Mouse (Mus musculus): ENCODE data around the gene 4930595D18Rik. TPM values are rescaled to one million over a fixed set of nuclear protein-coding genes. Genes with fewer than 3 reads are reported as not detected.

4930595D18Rik gene
- total and polyA plus RNA-seq, 2 experiments = not detected

DNA sequence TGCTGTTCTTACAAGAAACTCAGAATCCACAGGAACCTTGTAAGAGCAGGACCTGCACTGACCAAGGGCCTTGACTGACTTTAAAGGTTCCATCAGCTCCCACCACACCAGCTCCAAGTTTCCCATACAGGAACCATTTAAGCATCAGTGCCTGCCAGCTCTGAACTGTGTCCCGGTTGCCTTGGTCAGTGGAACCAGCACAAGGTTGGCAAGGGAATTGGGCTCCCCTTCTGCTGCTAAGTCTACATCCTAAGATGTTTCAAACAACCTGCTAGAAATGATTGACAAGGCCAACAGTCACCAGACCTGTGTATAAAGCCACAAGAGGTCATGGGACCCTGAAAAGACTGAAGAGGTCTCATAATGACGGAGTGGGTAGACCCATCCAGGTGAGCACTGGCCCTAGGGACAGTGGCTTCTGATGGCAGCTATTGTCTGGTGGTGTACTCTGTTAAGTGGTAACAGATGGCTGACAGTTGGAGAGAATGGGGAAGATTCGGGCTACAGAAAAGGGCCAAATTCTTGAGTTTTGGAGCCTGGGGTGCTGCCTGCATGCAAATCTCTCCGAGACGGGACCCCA is 64.7 kb downstream of the 4930595D18Rik start:
- peaks cover 11% of the 10 kb centered on the region; the same call in 1 of the 2 replicates for H3K36me3 ChIP-seq (ENCODE audit: control insufficient read depth, insufficient read depth, low read length)
- no peaks in the 10 kb centered on the region for H3K27me3 ChIP-seq (ENCODE audit: control insufficient read depth, insufficient read depth, low read length)
- H3K9ac ChIP-seq (ENCODE audit: low read depth, low read length) = no peak overlapping the region
- no peaks in the 10 kb centered on the region; the same call in 1 of the 2 replicates for H3K79me2 ChIP-seq (ENCODE audit: control insufficient read depth, insufficient read depth, low read length)
- H3K4me1 ChIP-seq (ENCODE audit: control insufficient read depth, insufficient read depth, low read length) = 0 out of 2 replicates have a peak, but pooled peaks cover 2% of the 10 kb centered on the region
- H3K27ac ChIP-seq (replicated peaks; ENCODE audit: insufficient read depth, low read depth, low read length) = no peak overlapping the region
- WGBS = 98% methylated on average over 5 of the region's 5 CpGs
- TF ChIP-seq POLR2A (IDR thresholded peaks at IDR 0.05; ENCODE audit: extremely low read depth, insufficient read depth, low read length) = no peak
- TF ChIP-seq CTCF (IDR thresholded peaks at IDR 0.05; ENCODE audit: low read depth, low read length) = no peak
- no peak overlapping the region for H3K4me3 ChIP-seq (ENCODE audit: insufficient read depth, low read depth, low read length)
- no peak for DNase-seq (ENCODE audit: extremely low read depth, low read depth, low spot score)

DNA sequence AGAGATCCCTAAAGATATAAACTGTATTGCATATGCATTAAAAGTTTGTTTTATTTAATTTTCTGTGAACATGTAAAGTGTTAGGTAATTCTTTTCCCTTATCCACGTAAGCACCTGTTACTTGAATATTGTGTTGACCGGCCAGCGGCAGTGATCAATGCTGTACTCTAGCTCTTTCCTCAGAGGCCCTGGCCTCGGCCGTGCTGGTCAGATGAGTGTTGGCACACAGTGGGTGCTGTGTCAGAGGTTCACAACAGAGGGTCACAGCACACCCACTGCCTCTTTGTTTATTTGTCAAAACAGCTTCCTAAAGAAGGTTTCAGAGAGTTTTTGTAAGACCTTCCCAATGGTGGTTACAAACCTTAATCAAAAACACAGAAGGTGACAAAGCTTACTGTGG is 69.7 kb downstream of the 4930595D18Rik start:
- 37% methylated on average over 5 of the region's 5 CpGs for WGBS
- H3K4me3 ChIP-seq (ENCODE audit: insufficient read depth, low read depth, low read length) = no peak overlapping the region
- no peaks in the 10 kb centered on the region; the same call in 1 of the 2 replicates for H3K79me2 ChIP-seq (ENCODE audit: control insufficient read depth, insufficient read depth, low read length)
- H3K9ac ChIP-seq (ENCODE audit: low read depth, low read length) = no peak overlapping the region
- H3K36me3 ChIP-seq (ENCODE audit: control insufficient read depth, insufficient read depth, low read length) = peaks cover 28% of the 10 kb centered on the region; the same call in 1 of the 2 replicates
- peak overlapping the region; percentile 59 for H3K27ac ChIP-seq (replicated peaks; ENCODE audit: insufficient read depth, low read depth, low read length)
- no peaks in the 10 kb centered on the region for H3K27me3 ChIP-seq (ENCODE audit: control insufficient read depth, insufficient read depth, low read length)
- peaks cover 5% of the 10 kb centered on the region for H3K4me1 ChIP-seq (ENCODE audit: control insufficient read depth, insufficient read depth, low read length)
- no peak for TF ChIP-seq CTCF (IDR thresholded peaks at IDR 0.05; ENCODE audit: low read depth, low read length)
- TF ChIP-seq POLR2A (IDR thresholded peaks at IDR 0.05; ENCODE audit: extremely low read depth, insufficient read depth, low read length) = no peak
- DNase-seq (ENCODE audit: extremely low read depth, low read depth, low spot score) = peak; percentile 88

DNA sequence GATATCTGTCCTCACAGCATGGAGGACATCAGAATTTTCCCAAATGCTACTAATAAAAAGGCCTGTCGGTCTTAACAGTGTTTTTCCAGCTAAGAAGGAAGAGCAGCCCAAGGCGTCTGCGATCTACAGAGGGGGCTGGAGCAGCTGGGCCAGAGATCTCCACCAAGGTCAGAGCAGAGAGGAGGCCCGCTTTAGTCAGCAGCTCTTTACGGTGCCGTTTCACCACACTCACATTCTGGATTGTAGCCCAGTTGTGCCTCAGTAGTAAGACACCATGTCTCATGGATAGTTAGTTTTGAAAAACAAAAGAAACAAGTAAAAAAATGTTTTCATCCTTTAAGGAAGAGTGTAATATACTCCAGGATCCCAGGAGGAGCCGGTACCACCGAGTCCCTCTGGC is 73.1 kb downstream of the 4930595D18Rik start:
- Histone ChIP-seq H3K79me2 (ENCODE audit: control insufficient read depth, insufficient read depth, low read length) (no peaks in the 10 kb centered on the region; the same call in 1 of the 2 replicates), H3K27ac (replicated peaks; ENCODE audit: insufficient read depth, low read depth, low read length) (no peak overlapping the region), H3K4me3 (ENCODE audit: insufficient read depth, low read depth, low read length) (no peak overlapping the region), H3K36me3 (ENCODE audit: control insufficient read depth, insufficient read depth, low read length) (peaks cover 33% of the 10 kb centered on the region), H3K4me1 (ENCODE audit: control insufficient read depth, insufficient read depth, low read length) (peaks cover 5% of the 10 kb centered on the region), H3K9ac (ENCODE audit: low read depth, low read length) (no peak overlapping the region), H3K27me3 (ENCODE audit: control insufficient read depth, insufficient read depth, low read length) (no peaks in the 10 kb centered on the region)
- WGBS = 96% methylated on average over 8 of the region's 8 CpGs
- DNase-seq (ENCODE audit: extremely low read depth, low read depth, low spot score) = no peak
- TF ChIP-seq CTCF (IDR thresholded peaks at IDR 0.05; ENCODE audit: low read depth, low read length) (no peak), POLR2A (IDR thresholded peaks at IDR 0.05; ENCODE audit: extremely low read depth, insufficient read depth, low read length) (no peak)

Other genes starting within 250 kb of the 4930595D18Rik start
- gene Ankrd9, start 205.5 kb downstream of the 4930595D18Rik start, total RNA-seq (2014; rRNA removed) = 0.94 and 1.4 TPM in 2 replicates
- gene Ankrd9, start 205.5 kb downstream of the 4930595D18Rik start, polyA plus RNA-seq (2012; rRNA removed) = 10.5 and 12.8 TPM in 2 replicates
- 4.4 and 5.9 TPM in 2 replicates for gene Rcor1, start 145.1 kb downstream of the 4930595D18Rik start, total RNA-seq (2014; rRNA removed)
- 3.4 and 5.3 TPM in 2 replicates for gene Rcor1, start 145.1 kb downstream of the 4930595D18Rik start, polyA plus RNA-seq (2012; rRNA removed)
- 2.3 and 3.0 TPM in 2 replicates for gene Traf3, start 18.1 kb downstream of the 4930595D18Rik start, total RNA-seq (2014; rRNA removed)
- 6.2 and 6.8 TPM in 2 replicates for gene Traf3, start 18.1 kb downstream of the 4930595D18Rik start, polyA plus RNA-seq (2012; rRNA removed)
- gene Amn, start 86.6 kb upstream of the 4930595D18Rik start, total RNA-seq (2014; rRNA removed) = 0.09 and 0.74 TPM in 2 replicates
- gene Amn, start 86.6 kb upstream of the 4930595D18Rik start, polyA plus RNA-seq (2012; rRNA removed) = 0.27 and 0.55 TPM in 2 replicates
- 19.5 and 28.7 TPM in 2 replicates for gene Cdc42bpb, start 193.2 kb upstream of the 4930595D18Rik start, total RNA-seq (2014; rRNA removed)
- gene Cdc42bpb, start 193.2 kb upstream of the 4930595D18Rik start, polyA plus RNA-seq (2012; rRNA removed) = 96.3 and 122 TPM in 2 replicates
- not detected in 2 replicates for gene Lbhd2, start 222.3 kb upstream of the 4930595D18Rik start, total RNA-seq (2014; rRNA removed)
- gene Lbhd2, start 222.3 kb upstream of the 4930595D18Rik start, polyA plus RNA-seq (2012; rRNA removed) = not detected in 2 replicates
- 1.0 and 1.2 TPM in 2 replicates for gene Exoc3l4, start 232.5 kb upstream of the 4930595D18Rik start, total RNA-seq (2014; rRNA removed)
- gene Exoc3l4, start 232.5 kb upstream of the 4930595D18Rik start, polyA plus RNA-seq (2012; rRNA removed) = 3.0 and 3.4 TPM in 2 replicates

Measured in liver, adult 2 months (tissue).